Mouse (Mus musculus): ENCODE measurements at regions not wholly inside any gene's neighbourhood (a gene's known extent, or its start where the extent isn't known, plus 50 kb on each side); places are given as distances from the start of the nearest gene placed in this dataset.

GRCm38 (mm10) chr4:142465226-142465625 lies 226.0 kb upstream of the Kazn start:
- no peak for DNase-seq (ENCODE audit: low spot score)

GRCm38 (mm10) chr4:142464066-142464465 lies 224.9 kb upstream of the Kazn start:
- no peak for DNase-seq (ENCODE audit: low spot score)

GRCm38 (mm10) chr4:142460468-142461086 lies 221.4 kb upstream of the Kazn start:
- no peak for DNase-seq (ENCODE audit: low spot score)

- no peak for DNase-seq (ENCODE audit: low spot score)
Measured at GRCm38 (mm10) chr4:142452614-142453013, 213.4 kb upstream of the Kazn start.

- DNase-seq (ENCODE audit: low spot score): no peak
Measured at GRCm38 (mm10) chr4:142450884-142451283, 211.7 kb upstream of the Kazn start.

GRCm38 (mm10) chr4:142449713-142450112 lies 210.5 kb upstream of the Kazn start:
- DNase-seq (ENCODE audit: low spot score): no peak

GRCm38 (mm10) chr4:142449198-142449702 lies 210.0 kb upstream of the Kazn start:
- no peak for DNase-seq (ENCODE audit: low spot score)

GRCm38 (mm10) chr4:142447529-142447928 lies 208.3 kb upstream of the Kazn start:
- DNase-seq (ENCODE audit: low spot score): no peak

GRCm38 (mm10) chr4:142441045-142441444 lies 201.8 kb upstream of the Kazn start:
- DNase-seq (ENCODE audit: low spot score): no peak

GRCm38 (mm10) chr4:142439450-142440183 lies 200.4 kb upstream of the Kazn start:
- DNase-seq (ENCODE audit: low spot score): no peak

- DNase-seq (ENCODE audit: low spot score): no peak
Measured at GRCm38 (mm10) chr4:142424596-142424995, 185.4 kb upstream of the Kazn start.

GRCm38 (mm10) chr4:142420427-142420826 lies 181.2 kb upstream of the Kazn start:
- DNase-seq (ENCODE audit: low spot score): no peak

- no peak for DNase-seq (ENCODE audit: low spot score)
Measured at GRCm38 (mm10) chr4:142414874-142415273, 175.7 kb upstream of the Kazn start.

- no peak for DNase-seq (ENCODE audit: low spot score)
Measured at GRCm38 (mm10) chr4:142411792-142412191, 172.6 kb upstream of the Kazn start.

- no peak for DNase-seq (ENCODE audit: low spot score)
Measured at GRCm38 (mm10) chr4:142410596-142411573, 171.7 kb upstream of the Kazn start.

GRCm38 (mm10) chr4:142397858-142398257 lies 158.7 kb upstream of the Kazn start:
- DNase-seq (ENCODE audit: low spot score): no peak

GRCm38 (mm10) chr4:142392924-142393323 lies 153.7 kb upstream of the Kazn start:
- DNase-seq (ENCODE audit: low spot score): no peak

GRCm38 (mm10) chr4:142390531-142391195 lies 151.5 kb upstream of the Kazn start:
- DNase-seq (ENCODE audit: low spot score): no peak

- no peak for DNase-seq (ENCODE audit: low spot score)
Measured at GRCm38 (mm10) chr4:142388476-142388875, 149.3 kb upstream of the Kazn start.

- DNase-seq (ENCODE audit: low spot score): no peak
Measured at GRCm38 (mm10) chr4:142381168-142381567, 142.0 kb upstream of the Kazn start.

- DNase-seq (ENCODE audit: low spot score): no peak
Measured at GRCm38 (mm10) chr4:142378452-142378851, 139.3 kb upstream of the Kazn start.

GRCm38 (mm10) chr4:142367774-142368173 lies 128.6 kb upstream of the Kazn start:
- no peak for DNase-seq (ENCODE audit: low spot score)
